In the genomic region with DNA sequence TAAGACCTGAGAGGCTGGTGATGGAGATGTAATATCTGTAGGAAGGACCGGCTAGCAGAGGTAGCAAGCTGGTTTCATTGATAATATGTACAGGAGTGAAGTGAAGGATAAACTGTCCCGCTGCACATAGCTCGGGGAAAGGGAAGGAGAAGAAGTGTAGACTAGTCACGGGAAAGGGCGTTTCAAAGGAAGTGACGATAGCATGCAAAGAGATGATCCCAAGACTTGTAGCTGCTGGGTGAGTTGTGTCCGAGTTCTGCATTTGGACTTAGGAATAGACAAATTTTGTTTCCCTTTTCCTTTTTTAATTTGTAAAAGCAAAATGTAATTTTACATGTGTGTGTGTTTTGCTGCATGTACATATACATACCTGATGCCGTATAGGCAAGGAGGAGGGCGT, we compare ENCODE assay signal across 11 mouse cellular contexts. TPM values are rescaled to one million over a fixed set of nuclear protein-coding genes. Genes with fewer than 3 reads are reported as not detected.
DNase-seq lines count a peak whose midpoint lies in the region; ATAC-seq lines count a peak whose summit lies in the region.
"Had no signal": no experiment of that assay in that cellular context is flagged by ENCODE, and none has a peak within 500 bp of the region (broad histone marks: within the 10 kb centered on the region; RNA-seq: fewer than 3 reads in every experiment).

No protein-coding gene starts in this region.

- WGBS in kidney, embryonic 16.5 days = 93% methylated on average over 9 of the region's 9 CpGs
- WGBS in embryonic facial prominence, embryonic 14.5 days = 90% methylated on average over 9 of the region's 9 CpGs
- WGBS in hindbrain, embryonic 14.5 days = 90% methylated on average over 9 of the region's 9 CpGs
- 89% methylated on average over 9 of the region's 9 CpGs for WGBS in midbrain, embryonic 15.5 days

- H3K4me2 ChIP-seq in kidney, embryonic 16.5 days (replicated peaks; ENCODE audit: low read depth, low read length) = peak overlapping the region; percentile 65
- H3K4me2 ChIP-seq in embryonic facial prominence, embryonic 14.5 days (ENCODE audit: low read depth, low read length) = peak overlapping the region; percentile 62
- peak overlapping the region; percentile 63 for H3K4me2 ChIP-seq in hindbrain, embryonic 14.5 days (replicated peaks)
- peak overlapping the region; percentile 51 for H3K4me2 ChIP-seq in midbrain, embryonic 15.5 days

- peaks cover 14% of the 10 kb centered on the region for H3K4me1 ChIP-seq in kidney, embryonic 16.5 days (ENCODE audit: insufficient read depth, low read length)
- peaks cover 9% of the 10 kb centered on the region for H3K4me1 ChIP-seq in embryonic facial prominence, embryonic 14.5 days (ENCODE audit: control insufficient read depth, insufficient read depth, low read length)
- peaks cover 18% of the 10 kb centered on the region for H3K4me1 ChIP-seq in hindbrain, embryonic 14.5 days (replicated peaks; ENCODE audit: control insufficient read depth, insufficient read depth, low read length)
- peaks cover 26% of the 10 kb centered on the region for H3K4me1 ChIP-seq in midbrain, embryonic 15.5 days

- H3K9me3 ChIP-seq in kidney, embryonic 16.5 days (ENCODE audit: low read length) = no peaks in the 10 kb centered on the region
- no peaks in the 10 kb centered on the region for H3K9me3 ChIP-seq in embryonic facial prominence, embryonic 14.5 days (ENCODE audit: control insufficient read depth, low read length)
- H3K9me3 ChIP-seq in hindbrain, embryonic 14.5 days (ENCODE audit: control insufficient read depth, low read length) = no peaks in the 10 kb centered on the region
- H3K9me3 ChIP-seq in midbrain, embryonic 15.5 days = no peaks in the 10 kb centered on the region

- no peak for ATAC-seq in kidney, embryonic 16.5 days (ENCODE audit: low FRiP score, low TSS enrichment)
- ATAC-seq in embryonic facial prominence, embryonic 14.5 days (ENCODE audit: low read depth) = no peak
- ATAC-seq in hindbrain, embryonic 14.5 days (ENCODE audit: low FRiP score) = no peak
- no peak for ATAC-seq in midbrain, embryonic 15.5 days (replicated peaks)
- no peak for ATAC-seq in inflammation-experienced regulatory T-cells, adult 6 months

- H3K27me3 ChIP-seq in kidney, embryonic 16.5 days (ENCODE audit: insufficient read depth, low read length) = no peaks in the 10 kb centered on the region
- H3K27me3 ChIP-seq in embryonic facial prominence, embryonic 14.5 days (replicated peaks; ENCODE audit: control insufficient read depth, insufficient read depth, low read length) = no peaks in the 10 kb centered on the region
- H3K27me3 ChIP-seq in hindbrain, embryonic 14.5 days (ENCODE audit: control insufficient read depth, insufficient read depth, low read length) = no peaks in the 10 kb centered on the region
- H3K27me3 ChIP-seq in midbrain, embryonic 15.5 days (replicated peaks) = no peaks in the 10 kb centered on the region

- no peak overlapping the region for H3K9ac ChIP-seq in kidney, embryonic 16.5 days (replicated peaks; ENCODE audit: low read length)
- H3K9ac ChIP-seq in embryonic facial prominence, embryonic 14.5 days (ENCODE audit: low read depth, low read length) = no peak overlapping the region
- peak overlapping the region; percentile 99; the same call in 1 of the 2 replicates for H3K9ac ChIP-seq in hindbrain, embryonic 14.5 days
- peak overlapping the region; percentile 12; the same call in 1 of the 2 replicates for H3K9ac ChIP-seq in midbrain, embryonic 15.5 days

- DNase-seq in kidney, postnatal 10 days = no peak
- no peak for DNase-seq in embryonic facial prominence, embryonic 14.5 days (ENCODE audit: low spot score)
- no peak for DNase-seq in hindbrain, embryonic 14.5 days (ENCODE audit: low spot score)
- DNase-seq in kidney, postnatal 25 days = no peak
- no peak for DNase-seq in ovary, postnatal 10 days (ENCODE audit: low spot score)
- DNase-seq: cerebellum, adult 18-20 months; spleen, adult 18-20 months; thymus, postnatal 36 days had no signal

- no peak overlapping the region for H3K4me3 ChIP-seq in kidney, embryonic 16.5 days (ENCODE audit: low read length)
- no peak overlapping the region for H3K4me3 ChIP-seq in embryonic facial prominence, embryonic 14.5 days (ENCODE audit: low read depth, low read length)
- H3K4me3 ChIP-seq in hindbrain, embryonic 14.5 days (replicated peaks; ENCODE audit: low read length) = peak overlapping the region; percentile 97
- H3K4me3 ChIP-seq in midbrain, embryonic 15.5 days = peak overlapping the region; percentile 91

- H3K36me3 ChIP-seq in kidney, embryonic 16.5 days (ENCODE audit: insufficient read depth, low read length) = no peaks in the 10 kb centered on the region
- H3K36me3 ChIP-seq in embryonic facial prominence, embryonic 14.5 days (ENCODE audit: control insufficient read depth, insufficient read depth, low read length) = no peaks in the 10 kb centered on the region
- H3K36me3 ChIP-seq in hindbrain, embryonic 14.5 days (replicated peaks; ENCODE audit: control insufficient read depth, insufficient read depth) = no peaks in the 10 kb centered on the region
- no peaks in the 10 kb centered on the region for H3K36me3 ChIP-seq in midbrain, embryonic 15.5 days (replicated peaks)

- H3K27ac ChIP-seq in kidney, embryonic 16.5 days (ENCODE audit: low read length) = no peak overlapping the region
- H3K27ac ChIP-seq in embryonic facial prominence, embryonic 14.5 days (replicated peaks; ENCODE audit: low read depth, low read length) = no peak overlapping the region
- H3K27ac ChIP-seq in hindbrain, embryonic 14.5 days = no peak overlapping the region
- no peak overlapping the region for H3K27ac ChIP-seq in midbrain, embryonic 15.5 days

RNA-seq across cellular contexts. Expression of a gene that starts 1.9 kb away (rescaled TPM):
- 4.0 and 5.0 TPM in 2 replicates for polyA plus RNA-seq in kidney, embryonic 16.5 days (2015; fragmentation: Nextera tagmentation; extraction: Ambion mirVana)
- 5.4 and 5.5 TPM in 2 replicates for polyA plus RNA-seq in embryonic facial prominence, embryonic 14.5 days (2014; fragmentation: Nextera tagmentation; extraction: Ambion mirVana)
- 8.1 and 9.2 TPM in 2 replicates for polyA plus RNA-seq in hindbrain, embryonic 14.5 days (2014; fragmentation: Nextera tagmentation; extraction: Ambion mirVana)
- 6.8 TPM in 2 replicates for polyA plus RNA-seq in midbrain, embryonic 15.5 days (2015; fragmentation: Nextera tagmentation; extraction: Ambion mirVana)
- polyA plus RNA-seq in inflammation-experienced regulatory T-cells, adult 6 months (2017; shearing (Covaris generic)) = 1 to 10 TPM; 2.8 to 6.1 (median 4.6) TPM

RNA-seq across cellular contexts. Expression of a gene that starts 36.7 kb away (rescaled TPM):
- 0.35 and 1.3 TPM in 2 replicates for polyA plus RNA-seq in kidney, embryonic 16.5 days (2015; fragmentation: Nextera tagmentation; extraction: Ambion mirVana)
- polyA plus RNA-seq in embryonic facial prominence, embryonic 14.5 days (2014; fragmentation: Nextera tagmentation; extraction: Ambion mirVana) = 0.57 and 0.98 TPM in 2 replicates
- polyA plus RNA-seq in hindbrain, embryonic 14.5 days (2014; fragmentation: Nextera tagmentation; extraction: Ambion mirVana) = 0.69 and 0.79 TPM in 2 replicates
- 0.38 and 0.45 TPM in 2 replicates for polyA plus RNA-seq in midbrain, embryonic 15.5 days (2015; fragmentation: Nextera tagmentation; extraction: Ambion mirVana)
- 1 to 10 TPM in 2 of 3 experiments, under 1 TPM in 1; 0.90 to 8.2 (median 7.2) TPM for polyA plus RNA-seq in inflammation-experienced regulatory T-cells, adult 6 months (2017; shearing (Covaris generic))

Comparison
In these comparisons a context has a peak if more than half of its experiments do, and no peak if none do; other contexts are left out.
1. H3K4me3 ChIP-seq: peak in hindbrain, embryonic 14.5 days (single experiment) and midbrain, embryonic 15.5 days (single experiment); none in kidney, embryonic 16.5 days (single experiment) and embryonic facial prominence, embryonic 14.5 days (single experiment).
2. H3K9ac ChIP-seq: peak in hindbrain, embryonic 14.5 days (single experiment) and midbrain, embryonic 15.5 days (single experiment); none in kidney, embryonic 16.5 days (single experiment) and embryonic facial prominence, embryonic 14.5 days (single experiment).
3. Peak in every context shown above with its lines, with median percentiles within 50 percentile points of each other: H3K4me2 ChIP-seq.